Mouse (Mus musculus): ENCODE measurements around the gene Cpt1b.

- TF ChIP-seq CTCF (IDR thresholded peaks at IDR 0.05 in 2 of 3, conservative IDR thresholded peaks at IDR 0.05 in 1 of 3; ENCODE audit: control insufficient read depth in 1 of 3, insufficient read depth in 1 of 3, low read depth in 2 of 3, low read length in 3 of 3, poor library complexity in 1 of 3, severe bottlenecking in 1 of 3): no peak
- no peak for TF ChIP-seq SIN3A (IDR thresholded peaks at IDR 0.05; ENCODE audit: low read length)
- no peak for TF ChIP-seq POLR2AphosphoS5 (IDR thresholded peaks at IDR 0.05; ENCODE audit: borderline replicate concordance, low read depth, low read length)
- TF ChIP-seq CHD1 (IDR thresholded peaks at IDR 0.05; ENCODE audit: low read depth, low read length): no peak
- TF ChIP-seq JUND (IDR thresholded peaks at IDR 0.05; ENCODE audit: low read depth, low read length): no peak
- TF ChIP-seq EP300 (IDR thresholded peaks at IDR 0.05; ENCODE audit: low read depth in 1 of 2, low read length in 2 of 2): no peak
- no peak for TF ChIP-seq TAL1 (IDR thresholded peaks at IDR 0.05; ENCODE audit: low read length)
- TF ChIP-seq ZNF384 (IDR thresholded peaks at IDR 0.05; ENCODE audit: low read depth, low read length): no peak
- TF ChIP-seq ZKSCAN1 (IDR thresholded peaks at IDR 0.05; ENCODE audit: low read depth, low read length): no peak
- no peak for TF ChIP-seq POLR2A (IDR thresholded peaks at IDR 0.05; ENCODE audit: control insufficient read depth in 1 of 2, insufficient read depth in 1 of 2, low read depth in 1 of 2, low read length in 2 of 2, poor library complexity in 1 of 2)
- TF ChIP-seq UBTF (IDR thresholded peaks at IDR 0.05; ENCODE audit: borderline replicate concordance, insufficient read depth, low read depth, low read length): no peak
- no peak for TF ChIP-seq NELFE (IDR thresholded peaks at IDR 0.05; ENCODE audit: low read depth, low read length)
- TF ChIP-seq NRF1 (IDR thresholded peaks at IDR 0.05; ENCODE audit: insufficient read depth, low read depth, low read length, poor library complexity, severe bottlenecking): no peak
These were observed 2.6 kb upstream of the Cpt1b start for GRCm38 (mm10) chr15:89428136-89428790.
